Mouse (Mus musculus) spleen, postnatal 4 days (tissue): Measurements from ENCODE around the gene Sugp2.

ENCODE experiments used
- DNase-seq, 2 experiments: peaks; one replicate each; pipeline ENCODE4 v3.0.0; 2022; ENCODE audit warnings: low spot score in 2 of 2

Sugp2 gene

GRCm38 (mm10) chr8:70220911-70221310 lies 13.1 kb upstream of the Sugp2 start:
- DNase-seq, result no peak

- DNase-seq, result no peak
Measured at GRCm38 (mm10) chr8:70222041-70222440, 12.0 kb upstream of the Sugp2 start.

DNA sequence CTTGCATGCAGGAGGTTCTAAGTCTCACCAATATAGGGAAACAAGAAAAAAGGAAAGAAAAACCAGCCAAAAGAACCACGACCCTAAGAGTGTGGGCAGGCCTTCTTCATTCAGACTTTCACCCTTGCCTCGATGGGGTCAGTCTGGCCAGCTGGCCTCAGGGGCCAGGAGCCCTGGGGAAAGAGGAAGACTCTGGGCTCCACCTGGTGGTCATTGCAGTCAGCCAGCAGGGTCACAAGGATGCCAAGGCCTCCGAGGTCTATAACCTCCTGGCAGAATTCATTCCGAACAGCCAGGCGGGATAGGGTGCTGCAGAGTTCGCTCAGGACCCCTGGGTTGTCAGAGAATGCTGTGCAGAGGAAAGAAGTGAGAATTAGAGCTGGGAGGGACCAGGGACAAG lies 10.7 kb upstream of the Sugp2 start:
- DNase-seq, result peak in 1 of 2 experiments; percentile 32

- DNase-seq, result no peak
Measured at GRCm38 (mm10) chr8:70227997-70228396, 6.0 kb upstream of the Sugp2 start.

- DNase-seq, result no peak
Measured at GRCm38 (mm10) chr8:70230837-70231236, 3.2 kb upstream of the Sugp2 start.

DNA sequence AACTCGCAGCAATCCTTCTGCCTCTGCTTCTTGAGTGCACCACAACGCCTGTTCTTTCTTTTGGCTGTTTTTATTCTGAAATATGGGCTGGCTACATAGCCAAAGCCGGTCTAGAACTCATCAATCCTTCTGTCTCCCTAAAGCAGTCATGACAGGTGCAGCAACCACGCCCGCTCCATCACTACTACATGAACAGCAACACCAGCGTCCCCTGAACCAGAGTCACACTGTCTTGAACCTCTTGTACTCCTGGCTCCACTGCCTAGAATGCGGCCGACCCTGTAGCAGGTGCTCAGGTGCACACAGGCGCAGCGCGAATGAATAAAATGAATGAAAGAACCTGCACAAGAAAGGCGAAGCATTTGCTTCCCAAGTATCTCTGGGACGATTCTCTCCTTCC lies 420 bp upstream of the Sugp2 start:
- no peak for DNase-seq

DNA sequence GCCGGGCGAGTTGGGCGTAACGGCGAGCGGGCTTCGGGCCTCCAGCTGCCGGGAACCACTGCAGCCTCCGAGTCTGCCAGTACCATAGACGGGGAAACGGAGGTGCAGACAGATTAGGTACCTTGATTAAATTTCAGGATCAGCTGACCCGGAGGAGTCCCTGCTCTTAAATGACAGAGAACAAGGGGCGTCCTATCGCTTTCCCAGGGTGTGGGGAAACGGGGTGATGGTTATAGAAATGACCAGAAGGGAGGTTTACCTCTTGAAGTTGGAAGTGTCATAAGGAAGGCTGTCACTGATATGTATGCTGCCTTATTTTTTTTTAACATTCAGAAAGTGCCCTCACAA lies 729 bp downstream of the Sugp2 start:
- no peak for DNase-seq

DNA sequence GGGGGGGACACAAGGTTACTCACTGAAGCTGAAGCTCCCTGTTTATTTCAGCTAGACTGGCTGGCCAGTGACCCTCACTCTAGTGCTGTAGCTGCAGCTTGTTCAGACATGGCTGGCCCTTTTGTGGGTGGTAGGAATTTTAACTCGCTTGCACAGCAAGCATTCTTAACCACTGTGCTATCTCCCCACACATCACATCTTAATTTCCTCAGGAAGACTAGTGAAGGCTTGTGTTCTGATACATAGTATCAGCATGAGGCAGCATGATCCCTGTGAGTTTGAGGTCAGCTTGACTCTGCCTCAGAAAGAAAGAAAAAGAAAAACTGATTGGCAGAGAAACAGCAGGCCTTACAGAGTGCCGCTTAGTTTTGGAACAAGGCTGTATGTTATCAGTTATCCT lies 3.8 kb downstream of the Sugp2 start:
- no peak for DNase-seq

DNA sequence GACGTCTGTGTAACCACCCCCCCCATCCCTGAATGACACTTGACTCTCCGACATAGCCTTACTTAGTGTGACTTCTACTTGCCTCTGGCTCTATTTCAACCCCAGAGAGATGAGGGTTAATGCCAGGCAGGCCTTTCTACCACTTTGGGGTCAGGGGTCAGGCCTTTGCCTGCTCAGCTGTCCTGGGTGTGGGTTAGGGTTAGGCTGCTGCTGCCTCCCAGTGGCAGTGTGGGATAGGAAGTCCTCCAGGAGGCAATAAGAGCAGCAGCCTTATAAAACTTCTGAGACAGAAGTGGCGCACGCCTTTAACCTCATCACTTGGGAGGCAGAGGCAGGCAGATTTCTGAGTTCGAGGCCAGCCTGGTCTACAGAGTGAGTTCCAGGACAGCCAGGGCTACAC lies 6.6 kb downstream of the Sugp2 start:
- DNase-seq, result no peak

GRCm38 (mm10) chr8:70246622-70247021 lies 12.6 kb downstream of the Sugp2 start:
- no peak for DNase-seq

DNA sequence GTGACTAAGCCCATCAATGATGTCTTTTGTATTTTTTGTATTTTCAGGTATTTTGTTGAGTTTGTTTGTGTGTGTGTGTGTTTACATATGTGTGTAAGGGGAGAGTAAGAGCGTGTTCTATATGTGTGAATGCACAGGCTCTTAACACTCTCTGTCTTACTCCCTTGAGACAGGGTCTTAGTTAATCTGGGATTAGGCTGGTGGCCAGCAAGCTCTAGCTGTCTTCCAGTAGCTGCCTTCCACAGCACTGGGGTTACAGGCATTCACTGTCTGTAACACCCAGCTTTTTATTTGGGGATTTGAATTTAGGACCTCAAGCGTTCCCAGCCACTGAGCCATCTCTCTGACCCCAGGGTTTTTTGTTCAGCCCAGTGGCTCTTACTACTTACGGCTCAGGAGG lies 13.8 kb downstream of the Sugp2 start:
- no peak for DNase-seq

- DNase-seq, result no peak
Measured at GRCm38 (mm10) chr8:70254628-70255027, 20.6 kb downstream of the Sugp2 start.

DNA sequence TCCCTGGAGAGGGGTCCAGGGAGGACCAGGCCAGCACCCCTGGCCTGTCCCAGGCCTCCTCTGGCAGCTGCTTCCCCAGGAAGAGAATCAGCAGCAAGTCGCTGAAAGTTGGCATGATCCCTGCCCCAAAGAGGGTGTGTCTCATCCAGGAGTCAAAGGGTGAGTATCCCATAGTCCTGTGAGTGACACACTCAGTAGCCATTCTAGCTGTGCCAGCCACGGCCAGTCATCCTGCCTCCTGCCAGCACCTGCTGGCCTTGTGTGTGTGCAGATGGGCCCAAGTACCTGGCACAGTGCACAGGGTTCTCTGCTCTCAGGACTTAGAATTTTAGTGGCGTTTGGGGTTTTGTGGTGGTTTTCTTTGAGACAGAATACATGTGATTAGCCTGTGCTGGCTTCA lies 23.4 kb downstream of the Sugp2 start:
- DNase-seq, result no peak

GRCm38 (mm10) chr8:70258600-70258999 lies 24.6 kb downstream of the Sugp2 start:
- DNase-seq, result no peak

DNA sequence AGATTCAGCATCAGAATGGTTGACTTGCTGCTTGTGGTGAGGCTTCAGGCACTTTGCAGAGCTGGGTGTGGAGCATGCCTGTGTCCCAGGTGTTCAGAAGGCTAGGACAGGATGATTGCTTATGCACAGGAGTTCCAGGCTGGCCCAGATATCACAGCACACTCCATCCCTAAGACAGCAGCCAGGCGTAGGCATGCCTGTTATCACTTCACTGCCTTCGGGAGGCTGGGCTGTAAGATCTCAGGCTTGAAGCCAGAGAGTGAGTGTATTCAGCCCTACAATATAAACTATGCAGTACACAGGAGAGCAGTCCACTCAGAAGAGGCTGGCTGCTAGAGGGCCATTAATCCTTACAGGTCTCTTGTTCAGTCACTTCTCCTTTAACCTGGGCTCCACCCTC lies 25.0 kb downstream of the Sugp2 start:
- DNase-seq, result no peak

- DNase-seq, result no peak
Measured at GRCm38 (mm10) chr8:70267674-70268073, 33.6 kb downstream of the Sugp2 start.

GRCm38 (mm10) chr8:70268311-70268710 lies 34.3 kb downstream of the Sugp2 start:
- no peak for DNase-seq

GRCm38 (mm10) chr8:70268799-70269565 lies 35.0 kb downstream of the Sugp2 start:
- no peak for DNase-seq

DNA sequence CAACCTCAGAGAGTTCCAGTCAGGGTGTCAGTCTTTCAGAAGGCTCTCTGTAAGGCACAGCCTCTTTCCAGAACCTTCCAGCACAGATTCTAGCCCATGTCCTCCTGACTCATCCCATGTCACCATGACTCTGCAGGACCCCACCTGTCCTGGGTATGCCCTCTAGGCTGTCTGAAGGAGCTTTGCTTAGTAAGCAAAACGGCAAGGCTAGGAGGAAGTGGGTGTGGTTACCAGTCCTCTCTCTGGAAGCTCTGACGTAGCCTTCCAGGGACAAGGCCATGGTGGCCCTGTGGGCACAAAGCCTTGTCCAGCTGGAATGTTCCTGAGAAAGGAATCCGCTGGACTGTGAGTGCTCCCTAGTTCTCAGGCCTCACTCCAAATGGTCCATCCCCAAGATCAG lies 38.9 kb downstream of the Sugp2 start:
- DNase-seq, result peak in 1 of 2 experiments; percentile 28

DNA sequence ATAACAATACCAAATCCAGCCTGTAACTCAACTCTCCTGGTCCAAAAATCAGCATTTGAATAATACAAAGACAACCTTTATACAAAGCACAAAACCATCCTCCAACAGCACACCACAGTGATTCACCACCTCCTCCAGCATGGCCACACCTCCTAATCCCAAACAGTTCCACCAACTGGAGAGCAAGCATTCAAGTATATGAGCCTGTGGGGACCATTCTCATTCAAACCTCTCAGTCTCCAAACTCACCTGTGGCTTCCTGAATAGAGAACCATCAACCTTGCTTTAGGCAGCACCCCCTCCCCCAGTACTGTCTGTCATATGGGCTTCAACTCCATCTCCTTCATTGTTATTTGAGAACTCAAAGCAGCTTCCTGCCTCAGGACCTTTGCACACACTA lies 40.3 kb downstream of the Sugp2 start:
- no peak for DNase-seq

DNA sequence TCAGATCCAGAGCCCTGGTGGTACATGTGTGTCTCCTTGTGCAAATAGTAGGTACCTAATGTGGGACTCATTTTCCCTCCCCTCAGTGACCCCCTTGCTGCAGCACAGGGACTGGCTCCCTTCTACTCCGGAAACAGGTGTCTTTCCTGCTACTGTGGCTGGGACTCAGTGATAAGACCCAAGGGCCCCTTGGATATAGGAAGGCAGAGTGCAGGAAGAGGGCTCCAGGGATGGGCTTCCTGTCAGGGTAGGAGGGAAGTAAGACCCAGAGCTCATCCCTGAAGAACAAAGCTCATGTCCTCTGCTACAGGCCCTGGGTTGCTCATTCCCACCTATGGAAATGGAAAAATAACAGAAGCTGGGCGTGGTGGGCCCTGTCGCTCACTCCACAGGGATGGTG lies 42.5 kb downstream of the Sugp2 start:
- no peak for DNase-seq

- no peak for DNase-seq
Measured at GRCm38 (mm10) chr8:70278175-70278574, 44.1 kb downstream of the Sugp2 start.

- no peak for DNase-seq
Measured at GRCm38 (mm10) chr8:70279266-70279665, 45.2 kb downstream of the Sugp2 start.

GRCm38 (mm10) chr8:70281001-70281400 lies 47.0 kb downstream of the Sugp2 start:
- no peak for DNase-seq
